9 mouse cellular contexts compared by ENCODE assay signal in genomic region chr2:48186609-48187008, GRCm38 (mm10).
DNase-seq lines count a peak whose midpoint lies in the region; ATAC-seq lines count a peak whose summit lies in the region.
"Had no signal": no experiment of that assay in that cellular context is flagged by ENCODE, and none has a peak within 500 bp of the region (broad histone marks: within the 10 kb centered on the region; RNA-seq: fewer than 3 reads in every experiment).

No protein-coding gene starts in this region.

- ATAC-seq in megakaryocyte-erythroid progenitor cell, adult 5-6 weeks (replicated peaks; ENCODE audit: low FRiP score, low TSS enrichment, poor library complexity, severe bottlenecking): no peak
- ATAC-seq in liver, embryonic 11.5 days (replicated peaks; ENCODE audit: low FRiP score): no peak

- DNase-seq in kidney, adult 9 months: peak; percentile 2
- no peak for DNase-seq in kidney, adult 8-10 months
- DNase-seq in cerebellum, adult 11-12 months: peak; percentile 30
- peak; percentile 43 for DNase-seq in gastrocnemius, postnatal 10 days
- peak; percentile 43 to 69 for DNase-seq in left cerebral cortex, postnatal 14 days (ENCODE audit: low spot score in 2 of 2)
- no peak for DNase-seq in spleen, postnatal 10 days (ENCODE audit: low spot score in 2 of 2)
- DNase-seq in liver, embryonic 11.5 days (ENCODE audit: low spot score): no peak

- intact Hi-C loops in left cerebral cortex, postnatal 14 days (cut with DNase I): no loop called here

- H3K27me3 ChIP-seq in liver, embryonic 11.5 days (replicated peaks; ENCODE audit: control insufficient read depth, insufficient read depth, low read length): no peaks in the 10 kb centered on the region
- H3K27me3 ChIP-seq: limb, embryonic 12.5 days had no signal

- no peaks in the 10 kb centered on the region for H3K9me3 ChIP-seq in liver, embryonic 11.5 days (ENCODE audit: control insufficient read depth, low read length)
- H3K9me3 ChIP-seq: limb, embryonic 12.5 days had no signal

- WGBS in liver, embryonic 11.5 days: 63% methylated on average over 2 of the region's 2 CpGs

- no peak overlapping the region for H3K27ac ChIP-seq in liver, embryonic 11.5 days (ENCODE audit: low read depth, low read length)
- H3K27ac ChIP-seq: limb, embryonic 12.5 days had no signal

- H3K9ac ChIP-seq in liver, embryonic 11.5 days (ENCODE audit: low read depth, low read length): no peak overlapping the region
- H3K9ac ChIP-seq: limb, embryonic 12.5 days had no signal

- no peaks in the 10 kb centered on the region for H3K36me3 ChIP-seq in liver, embryonic 11.5 days (ENCODE audit: control insufficient read depth, insufficient read depth, low read length)
- H3K36me3 ChIP-seq: limb, embryonic 12.5 days had no signal

- no peak overlapping the region for H3K4me3 ChIP-seq in liver, embryonic 11.5 days (ENCODE audit: low read depth, low read length)
- H3K4me3 ChIP-seq: limb, embryonic 12.5 days had no signal

- no peaks in the 10 kb centered on the region for H3K4me1 ChIP-seq in liver, embryonic 11.5 days (replicated peaks; ENCODE audit: control insufficient read depth, insufficient read depth, low read length)
- H3K4me1 ChIP-seq: limb, embryonic 12.5 days had no signal

- no peak overlapping the region for H3K4me2 ChIP-seq in liver, embryonic 11.5 days
- H3K4me2 ChIP-seq: limb, embryonic 12.5 days had no signal

Comparison
In these comparisons a context has a peak if more than half of its experiments do, and no peak if none do; other contexts are left out.
1. DNase-seq: peak in kidney, adult 9 months (single experiment), cerebellum, adult 11-12 months (single experiment), gastrocnemius, postnatal 10 days (single experiment) and left cerebral cortex, postnatal 14 days (2 of 2); none in kidney, adult 8-10 months (0 of 2), spleen, postnatal 10 days (0 of 2) and liver, embryonic 11.5 days (single experiment).